Mouse (Mus musculus): ENCODE measurements at regions not wholly inside any gene's neighbourhood (a gene's known extent, or its start where the extent isn't known, plus 50 kb on each side); places are given as distances from the start of the nearest gene placed in this dataset.

GRCm38 (mm10) chr14:9192122-9192769 lies 526.2 kb upstream of the 4930452B06Rik start:
- DNase-seq (ENCODE audit: extremely low spot score, low read depth, low spot score): no peak

- DNase-seq (ENCODE audit: extremely low spot score, low read depth, low spot score): no peak
These were observed 525.6 kb upstream of the 4930452B06Rik start for GRCm38 (mm10) chr14:9191664-9192063.

- DNase-seq (ENCODE audit: extremely low spot score, low read depth, low spot score): no peak
These were observed 495.3 kb upstream of the 4930452B06Rik start for GRCm38 (mm10) chr14:9161336-9161735.

GRCm38 (mm10) chr14:9157941-9158340 lies 491.9 kb upstream of the 4930452B06Rik start:
- DNase-seq (ENCODE audit: extremely low spot score, low read depth, low spot score): no peak

- no peak for DNase-seq (ENCODE audit: extremely low spot score, low read depth, low spot score)
These were observed 484.8 kb upstream of the 4930452B06Rik start for GRCm38 (mm10) chr14:9150841-9151240.

- DNase-seq (ENCODE audit: extremely low spot score, low read depth, low spot score): no peak
These were observed 480.7 kb upstream of the 4930452B06Rik start for GRCm38 (mm10) chr14:9146595-9147219.

- no peak for DNase-seq (ENCODE audit: extremely low spot score, low read depth, low spot score)
These were observed 439.7 kb upstream of the 4930452B06Rik start for GRCm38 (mm10) chr14:9105708-9106107.

GRCm38 (mm10) chr14:9089625-9090326 lies 423.7 kb upstream of the 4930452B06Rik start:
- no peak for DNase-seq (ENCODE audit: extremely low spot score, low read depth, low spot score)

- peak; percentile 1 for DNase-seq (ENCODE audit: extremely low spot score, low read depth, low spot score)
These were observed 421.1 kb upstream of the 4930452B06Rik start for GRCm38 (mm10) chr14:9087103-9087502.

GRCm38 (mm10) chr14:9079632-9080031 lies 413.6 kb upstream of the 4930452B06Rik start:
- DNase-seq (ENCODE audit: extremely low spot score, low read depth, low spot score): no peak

- no peak for DNase-seq (ENCODE audit: extremely low spot score, low read depth, low spot score)
These were observed 413.0 kb upstream of the 4930452B06Rik start for GRCm38 (mm10) chr14:9079014-9079413.

- no peak for DNase-seq (ENCODE audit: extremely low spot score, low read depth, low spot score)
These were observed 405.1 kb upstream of the 4930452B06Rik start for GRCm38 (mm10) chr14:9071176-9071575.

GRCm38 (mm10) chr14:9060058-9060457 lies 394.0 kb upstream of the 4930452B06Rik start:
- no peak for DNase-seq (ENCODE audit: extremely low spot score, low read depth, low spot score)

GRCm38 (mm10) chr14:9028811-9029210 lies 362.8 kb upstream of the 4930452B06Rik start:
- DNase-seq (ENCODE audit: extremely low spot score, low read depth, low spot score): no peak

- no peak for DNase-seq (ENCODE audit: extremely low spot score, low read depth, low spot score)
These were observed 349.8 kb upstream of the 4930452B06Rik start for GRCm38 (mm10) chr14:9015826-9016225.

- DNase-seq (ENCODE audit: extremely low spot score, low read depth, low spot score): no peak
These were observed 337.0 kb upstream of the 4930452B06Rik start for GRCm38 (mm10) chr14:9003034-9003433.

GRCm38 (mm10) chr14:9000408-9001092 lies 334.5 kb upstream of the 4930452B06Rik start:
- DNase-seq (ENCODE audit: extremely low spot score, low read depth, low spot score): no peak

GRCm38 (mm10) chr14:8999815-9000214 lies 333.8 kb upstream of the 4930452B06Rik start:
- DNase-seq (ENCODE audit: extremely low spot score, low read depth, low spot score): no peak

- DNase-seq (ENCODE audit: extremely low spot score, low read depth, low spot score): no peak
These were observed 327.4 kb upstream of the 4930452B06Rik start for GRCm38 (mm10) chr14:8993421-8993820.

GRCm38 (mm10) chr14:8985086-8985793 lies 319.2 kb upstream of the 4930452B06Rik start:
- DNase-seq (ENCODE audit: extremely low spot score, low read depth, low spot score): no peak

- no peak for DNase-seq (ENCODE audit: extremely low spot score, low read depth, low spot score)
These were observed 295.5 kb upstream of the 4930452B06Rik start for GRCm38 (mm10) chr14:8961554-8961953.

All from hindlimb bud, embryonic 11.5 days (tissue).